Mouse (Mus musculus): ENCODE results near the gene Hmgcl.

The Hmgcl gene

GRCm38 (mm10) chr4:135946278-135946658, at the start of gene Hmgcl:
Gene Hmgcl, plus strand, starts transcription at chr4:135946448.
- peak; percentile 93 to 95 for DNase-seq (ENCODE audit: low spot score in 2 of 2)

GRCm38 (mm10) chr4:135898380-135899049, 47.7 kb upstream of the Hmgcl start:
- DNase-seq (ENCODE audit: low spot score in 2 of 2), result no peak

- DNase-seq (ENCODE audit: low spot score in 2 of 2), result no peak
These were observed 47.2 kb upstream of the Hmgcl start for GRCm38 (mm10) chr4:135899050-135899448.

- DNase-seq (ENCODE audit: low spot score in 2 of 2), result no peak
These were observed 46.2 kb upstream of the Hmgcl start for GRCm38 (mm10) chr4:135900008-135900407.

- DNase-seq (ENCODE audit: low spot score in 2 of 2), result no peak
These were observed 43.5 kb upstream of the Hmgcl start for GRCm38 (mm10) chr4:135902606-135903242.

- DNase-seq (ENCODE audit: low spot score in 2 of 2), result no peak
These were observed 41.4 kb upstream of the Hmgcl start for GRCm38 (mm10) chr4:135904810-135905209.

GRCm38 (mm10) chr4:135906633-135907032, 39.6 kb upstream of the Hmgcl start:
- no peak for DNase-seq (ENCODE audit: low spot score in 2 of 2)

GRCm38 (mm10) chr4:135909326-135910066, 36.8 kb upstream of the Hmgcl start:
- no peak for DNase-seq (ENCODE audit: low spot score in 2 of 2)

- no peak for DNase-seq (ENCODE audit: low spot score in 2 of 2)
These were observed 34.7 kb upstream of the Hmgcl start for GRCm38 (mm10) chr4:135911531-135911930.

- DNase-seq (ENCODE audit: low spot score in 2 of 2), result no peak
These were observed 34.1 kb upstream of the Hmgcl start for GRCm38 (mm10) chr4:135912164-135912563.

GRCm38 (mm10) chr4:135912835-135913234, 33.4 kb upstream of the Hmgcl start:
- DNase-seq (ENCODE audit: low spot score in 2 of 2), result no peak

- no peak for DNase-seq (ENCODE audit: low spot score in 2 of 2)
These were observed 32.8 kb upstream of the Hmgcl start for GRCm38 (mm10) chr4:135913433-135913832.

- DNase-seq (ENCODE audit: low spot score in 2 of 2), result no peak
These were observed 27.5 kb upstream of the Hmgcl start for GRCm38 (mm10) chr4:135918635-135919279.

GRCm38 (mm10) chr4:135919280-135919639, 27.0 kb upstream of the Hmgcl start:
- DNase-seq (ENCODE audit: low spot score in 2 of 2), result no peak

- peak; percentile 95 to 97 for DNase-seq (ENCODE audit: low spot score in 2 of 2)
These were observed 25.7 kb upstream of the Hmgcl start, which contains the start of gene Fuca1 for GRCm38 (mm10) chr4:135920304-135921241. Gene Fuca1, plus strand, starts transcription at chr4:135920735.

GRCm38 (mm10) chr4:135921257-135922120, 24.8 kb upstream of the Hmgcl start:
- no peak for DNase-seq (ENCODE audit: low spot score in 2 of 2)

- no peak for DNase-seq (ENCODE audit: low spot score in 2 of 2)
These were observed 24.1 kb upstream of the Hmgcl start for GRCm38 (mm10) chr4:135922190-135922589.

- no peak for DNase-seq (ENCODE audit: low spot score in 2 of 2)
These were observed 21.8 kb upstream of the Hmgcl start for GRCm38 (mm10) chr4:135924418-135924817.

- no peak for DNase-seq (ENCODE audit: low spot score in 2 of 2)
These were observed 20.9 kb upstream of the Hmgcl start for GRCm38 (mm10) chr4:135925341-135925740.

GRCm38 (mm10) chr4:135926195-135926808, 19.9 kb upstream of the Hmgcl start:
- DNase-seq (ENCODE audit: low spot score in 2 of 2), result no peak

Measured in frontal cortex, postnatal 36 days (tissue).